Mouse (Mus musculus) forebrain, embryonic 10.5 days (tissue): ENCODE data around the gene Txn2. TPM values are rescaled to one million over a fixed set of nuclear protein-coding genes. Genes with fewer than 3 reads are reported as not detected.
A peak's percentile ranks its signal among the peaks of the same experiment; 100 is the strongest.

Experiments
- DNase-seq: peaks from one replicate; pipeline ENCODE4 v3.0.0-alpha.2; 2017; ENCODE audit warnings: low spot score; ENCODE audit errors: extremely low spot score
- H3K27ac ChIP-seq: fragments of 300-500 bp; sonication (generic); 2 replicates; pipeline ENCODE4 v1.5.1; 2016; ENCODE audit warnings: mild to moderate bottlenecking
- H3K27me3 ChIP-seq: fragments of 300-500 bp; sonication (generic); 2 replicates; pipeline ENCODE4 v1.6.1; 2016; ENCODE audit warnings: mild to moderate bottlenecking; ENCODE audit not compliant: poor library complexity, severe bottlenecking
- H3K36me3 ChIP-seq: fragments of 300-500 bp; sonication (generic); replicated peaks from 2 replicates; pipeline ENCODE4 v1.6.1; 2016; ENCODE audit warnings: mild to moderate bottlenecking, moderate library complexity
- H3K4me1 ChIP-seq: fragments of 300-500 bp; sonication (generic); 2 replicates; pipeline ENCODE4 v1.6.1; 2016
- H3K4me3 ChIP-seq: fragments of 300-500 bp; sonication (generic); 2 replicates; pipeline ENCODE4 v1.5.1; 2016; ENCODE audit warnings: mild to moderate bottlenecking, moderate library complexity
- H3K9me3 ChIP-seq: fragments of 300-500 bp; sonication (generic); 2 replicates; pipeline ENCODE4 v1.6.1; 2016; ENCODE audit warnings: mild to moderate bottlenecking, moderate library complexity
- WGBS: fragments of 180-500 bp; shearing (Covaris S2); methylation state at CpG from one replicate; pipeline ENCODE4 v1.1.7; 2016; 5-methylcytosine and 5-hydroxymethylcytosine counted together
- polyA plus RNA-seq: library from polyadenylated mRNA; unstranded; fragments of >200 nt; fragmentation: Nextera tagmentation; extraction: Ambion mirVana; gene quantifications from 2 replicates; pipeline ENCODE4 v1.2.1, GENCODE M21; 2016

Txn2 gene
- polyA plus RNA-seq, 1 experiment from 2014 or later = 291 TPM

- Histone ChIP-seq H3K27me3 (no peaks in the 10 kb centered on the region), H3K4me3 (no peak overlapping the region), H3K27ac (peak overlapping the region; percentile 48; the same call in 1 of the 2 replicates), H3K36me3 (no peaks in the 10 kb centered on the region), H3K9me3 (no peaks in the 10 kb centered on the region), H3K4me1 (peaks cover 13% of the 10 kb centered on the region)
- WGBS = 88% methylated on average over 13 of the region's 14 CpGs
- DNase-seq = no peak
Measured at GRCm38 (mm10) chr15:77894926-77895325, 33.9 kb downstream of the Txn2 start.

GRCm38 (mm10) chr15:77893292-77893691 lies 35.5 kb downstream of the Txn2 start:
- peaks cover 16% of the 10 kb centered on the region for H3K4me1 ChIP-seq
- no peaks in the 10 kb centered on the region for H3K9me3 ChIP-seq
- 82% methylated on average over 10 of the region's 10 CpGs for WGBS
- no peaks in the 10 kb centered on the region for H3K36me3 ChIP-seq
- no peaks in the 10 kb centered on the region for H3K27me3 ChIP-seq
- no peak overlapping the region for H3K4me3 ChIP-seq
- no peak overlapping the region for H3K27ac ChIP-seq
- DNase-seq = no peak

- DNase-seq = no peak
- H3K9me3 ChIP-seq = no peaks in the 10 kb centered on the region
- H3K4me3 ChIP-seq = no peak overlapping the region
- no peak overlapping the region for H3K27ac ChIP-seq
- peaks cover 21% of the 10 kb centered on the region for H3K4me1 ChIP-seq
- H3K27me3 ChIP-seq = no peaks in the 10 kb centered on the region
- 88% methylated on average over 10 of the region's 10 CpGs for WGBS
- H3K36me3 ChIP-seq = no peaks in the 10 kb centered on the region
Measured at GRCm38 (mm10) chr15:77892420-77892819, 36.4 kb downstream of the Txn2 start.

GRCm38 (mm10) chr15:77891766-77892165 lies 37.0 kb downstream of the Txn2 start:
- Histone ChIP-seq H3K36me3 (no peaks in the 10 kb centered on the region), H3K9me3 (no peaks in the 10 kb centered on the region), H3K4me3 (no peak overlapping the region), H3K27me3 (no peaks in the 10 kb centered on the region), H3K27ac (no peak overlapping the region), H3K4me1 (peaks cover 21% of the 10 kb centered on the region)
- DNase-seq = no peak
- 88% methylated on average over 8 of the region's 8 CpGs for WGBS

- no peak overlapping the region for H3K27ac ChIP-seq
- DNase-seq = no peak
- no peaks in the 10 kb centered on the region for H3K27me3 ChIP-seq
- H3K36me3 ChIP-seq = no peaks in the 10 kb centered on the region
- 46% methylated on average over 4 of the region's 4 CpGs for WGBS
- no peak overlapping the region for H3K4me3 ChIP-seq
- no peaks in the 10 kb centered on the region for H3K9me3 ChIP-seq
- peaks cover 26% of the 10 kb centered on the region for H3K4me1 ChIP-seq
Measured at GRCm38 (mm10) chr15:77889761-77890422, 38.9 kb downstream of the Txn2 start.

GRCm38 (mm10) chr15:77888286-77888685 lies 40.5 kb downstream of the Txn2 start:
- peaks cover 28% of the 10 kb centered on the region for H3K4me1 ChIP-seq
- H3K27me3 ChIP-seq = no peaks in the 10 kb centered on the region
- no peaks in the 10 kb centered on the region for H3K36me3 ChIP-seq
- peak overlapping the region; percentile 44; the same call in 1 of the 2 replicates for H3K27ac ChIP-seq
- DNase-seq = no peak
- H3K9me3 ChIP-seq = no peaks in the 10 kb centered on the region
- H3K4me3 ChIP-seq = no peak overlapping the region
- 63% methylated on average over 7 of the region's 7 CpGs for WGBS

GRCm38 (mm10) chr15:77887093-77887488 lies 41.7 kb downstream of the Txn2 start:
- no peak for DNase-seq
- Histone ChIP-seq H3K9me3 (no peaks in the 10 kb centered on the region), H3K27me3 (no peaks in the 10 kb centered on the region), H3K36me3 (no peaks in the 10 kb centered on the region), H3K4me3 (no peak overlapping the region), H3K4me1 (peaks cover 37% of the 10 kb centered on the region), H3K27ac (no peak overlapping the region)
- WGBS = 66% methylated on average over 1 of the region's 1 CpGs

- WGBS = 94% methylated on average over 4 of the region's 5 CpGs
- no peak overlapping the region for H3K4me3 ChIP-seq
- no peaks in the 10 kb centered on the region for H3K9me3 ChIP-seq
- H3K27me3 ChIP-seq = no peaks in the 10 kb centered on the region
- no peak for DNase-seq
- 0 out of 2 replicates have a peak overlapping the region, but pooled peaks have one; percentile 21 for H3K27ac ChIP-seq
- H3K36me3 ChIP-seq = no peaks in the 10 kb centered on the region
- H3K4me1 ChIP-seq = peaks cover 40% of the 10 kb centered on the region
Measured at GRCm38 (mm10) chr15:77886369-77887092, 42.3 kb downstream of the Txn2 start.

- WGBS = 86% methylated on average over 4 of the region's 4 CpGs
- Histone ChIP-seq H3K27ac (no peak overlapping the region), H3K4me3 (no peak overlapping the region), H3K27me3 (no peaks in the 10 kb centered on the region), H3K4me1 (peaks cover 38% of the 10 kb centered on the region), H3K9me3 (no peaks in the 10 kb centered on the region), H3K36me3 (no peaks in the 10 kb centered on the region)
- no peak for DNase-seq
Measured at GRCm38 (mm10) chr15:77885945-77886344, 42.9 kb downstream of the Txn2 start.

GRCm38 (mm10) chr15:77885159-77885558 lies 43.6 kb downstream of the Txn2 start:
- WGBS = 86% methylated on average over 6 of the region's 6 CpGs
- H3K4me1 ChIP-seq = peaks cover 37% of the 10 kb centered on the region
- H3K4me3 ChIP-seq = no peak overlapping the region
- H3K9me3 ChIP-seq = no peaks in the 10 kb centered on the region
- H3K27me3 ChIP-seq = no peaks in the 10 kb centered on the region
- no peak overlapping the region for H3K27ac ChIP-seq
- no peak for DNase-seq
- H3K36me3 ChIP-seq = no peaks in the 10 kb centered on the region

GRCm38 (mm10) chr15:77883697-77884010 lies 45.2 kb downstream of the Txn2 start:
- Histone ChIP-seq H3K27ac (peak overlapping the region; percentile 86), H3K4me3 (no peak overlapping the region), H3K9me3 (no peaks in the 10 kb centered on the region), H3K36me3 (no peaks in the 10 kb centered on the region), H3K4me1 (peaks cover 37% of the 10 kb centered on the region), H3K27me3 (no peaks in the 10 kb centered on the region)
- 53% methylated on average over 4 of the region's 4 CpGs for WGBS
- DNase-seq = no peak

GRCm38 (mm10) chr15:77882797-77883696 lies 45.8 kb downstream of the Txn2 start:
- Histone ChIP-seq H3K27ac (peak overlapping the region; percentile 86), H3K4me1 (peaks cover 31% of the 10 kb centered on the region), H3K4me3 (peak overlapping the region; percentile 14; the same call in 1 of the 2 replicates), H3K9me3 (no peaks in the 10 kb centered on the region), H3K27me3 (no peaks in the 10 kb centered on the region), H3K36me3 (no peaks in the 10 kb centered on the region)
- WGBS = 12% methylated on average over 16 of the region's 17 CpGs
- peak; percentile 45 for DNase-seq
